Mouse (Mus musculus) stomach, embryonic 15.5 days (tissue): ENCODE measurements around the gene Rfng. TPM values are rescaled to one million over a fixed set of nuclear protein-coding genes. Genes with fewer than 3 reads are reported as not detected.
"Not testable (repeated sequence)": the region's sequence is repeated elsewhere in the genome, so short reads cannot be mapped to it uniquely, and the experiment has no call there.

ENCODE experiments used
- ATAC-seq: fragments of 200-750 bp; cut with Nextera tagmentation; 2 replicates; pipeline ENCODE4 v1.8.0; 2017; ENCODE audit warnings: low read depth, moderate number of reproducible peaks, moderate TSS enrichment; ENCODE audit not compliant: insufficient read depth, low FRiP score
- H3K27ac ChIP-seq: fragments of 300-500 bp; sonication (generic); 2 replicates; pipeline ENCODE4 v1.5.1; 2015; ENCODE audit warnings: mild to moderate bottlenecking, inconsistent platforms
- H3K27me3 ChIP-seq: fragments of 300-500 bp; sonication (generic); replicated peaks from 2 replicates; pipeline ENCODE4 v1.6.1; 2015; ENCODE audit warnings: inconsistent platforms
- H3K36me3 ChIP-seq: fragments of 300-500 bp; sonication (generic); 2 replicates; pipeline ENCODE4 v1.6.1; 2015; ENCODE audit warnings: inconsistent platforms
- H3K4me1 ChIP-seq: fragments of 300-500 bp; sonication (generic); 2 replicates; pipeline ENCODE4 v1.6.1; 2015; ENCODE audit warnings: inconsistent platforms
- H3K4me2 ChIP-seq: fragments of 300-500 bp; sonication (generic); 2 replicates; pipeline ENCODE4 v1.6.1; 2015; ENCODE audit warnings: mild to moderate bottlenecking, inconsistent platforms
- H3K4me3 ChIP-seq: fragments of 300-500 bp; sonication (generic); replicated peaks from 2 replicates; pipeline ENCODE4 v1.5.1; 2015; ENCODE audit warnings: inconsistent platforms
- H3K9ac ChIP-seq: fragments of 300-500 bp; sonication (generic); 2 replicates; pipeline ENCODE4 v1.6.1; 2015; ENCODE audit warnings: inconsistent platforms
- H3K9me3 ChIP-seq: fragments of 300-500 bp; sonication (generic); 2 replicates; pipeline ENCODE4 v1.6.1; 2016; ENCODE audit warnings: inconsistent platforms
- WGBS: fragments of 180-500 bp; shearing (Covaris S2); methylation state at CpG from one replicate; pipeline ENCODE4 v1.1.7; 2015; 5-methylcytosine and 5-hydroxymethylcytosine counted together
- polyA plus RNA-seq: library from polyadenylated mRNA; unstranded; fragments of >200 nt; fragmentation: Nextera tagmentation; extraction: Ambion mirVana; gene quantifications from 2 replicates; pipeline ENCODE4 v1.2.1, GENCODE M21; 2015

The Rfng gene
- polyA plus RNA-seq, 1 experiment from 2014 or later, result 35.8 TPM

DNA sequence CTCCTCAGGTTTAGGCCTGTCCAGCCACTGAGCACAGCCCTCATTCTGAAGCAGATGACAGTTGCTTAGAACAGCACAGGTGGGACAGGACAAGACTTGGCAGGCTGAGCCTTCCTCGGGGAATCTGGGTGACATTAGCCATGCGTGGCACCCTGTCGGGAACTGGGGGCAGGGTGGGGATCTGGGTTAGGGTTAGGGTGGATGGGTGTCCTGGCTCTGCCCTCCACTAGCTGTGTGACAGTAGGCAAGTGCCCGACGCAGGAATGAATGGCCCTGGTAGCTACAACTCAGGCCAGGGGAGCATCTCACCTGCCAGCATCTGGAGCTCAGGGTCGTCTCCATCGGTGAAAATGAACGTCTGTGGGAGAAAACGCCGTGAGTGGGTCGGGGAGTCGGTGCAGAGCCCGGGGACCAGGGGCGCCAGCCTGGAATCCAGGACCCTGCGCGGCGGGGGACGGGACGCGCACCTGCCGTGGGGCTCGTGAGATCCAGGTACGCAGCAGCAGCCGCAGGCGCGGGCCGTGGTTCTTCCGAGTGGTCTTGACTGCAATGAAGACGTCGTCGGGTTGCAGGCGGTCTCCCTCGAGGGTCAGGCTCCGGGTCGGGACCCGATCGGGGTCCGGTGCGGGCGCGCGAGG, 462 bp downstream of the Rfng start:
- 0 out of 2 replicates have a peak, but pooled peaks have one; percentile 20 for ATAC-seq
- 2% methylated on average over 42 of the region's 42 CpGs for WGBS
- Histone ChIP-seq H3K4me1 (peaks cover 15% of the 10 kb centered on the region), H3K9ac (peak overlapping the region; percentile 64), H3K27me3 (no peaks in the 10 kb centered on the region), H3K9me3 (no peaks in the 10 kb centered on the region), H3K4me2 (peak overlapping the region; percentile 94), H3K36me3 (peaks cover 8% of the 10 kb centered on the region), H3K27ac (peak overlapping the region; percentile 78), H3K4me3 (peak overlapping the region; percentile 93)

DNA sequence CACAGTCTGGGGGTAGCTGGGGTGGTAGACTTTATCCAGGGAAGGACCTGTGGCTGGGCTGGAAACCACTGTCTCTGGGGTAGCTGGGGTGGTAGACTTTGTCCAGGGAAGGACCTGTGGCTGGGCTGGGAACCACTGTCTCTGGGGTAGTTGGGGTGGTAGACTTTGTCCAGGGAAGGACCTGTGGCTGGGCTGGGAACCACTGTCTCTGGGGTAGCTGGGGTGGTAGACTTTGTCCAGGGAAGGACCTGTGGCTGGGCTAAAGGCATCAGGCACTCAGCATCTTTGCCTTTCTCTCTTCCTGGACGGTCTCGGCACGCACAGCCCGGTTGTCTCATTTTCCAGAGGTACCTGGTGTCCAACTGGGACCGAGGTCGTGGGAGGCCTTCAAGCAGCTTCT, 2.6 kb downstream of the Rfng start:
- peaks cover 15% of the 10 kb centered on the region for H3K4me1 ChIP-seq
- H3K9me3 ChIP-seq, H3K36me3 ChIP-seq, H3K4me3 ChIP-seq, H3K4me2 ChIP-seq, H3K27ac ChIP-seq, H3K9ac ChIP-seq, H3K27me3 ChIP-seq, ATAC-seq: not testable (repeated sequence)
- WGBS, result 97% methylated on average over 6 of the region's 6 CpGs

DNA sequence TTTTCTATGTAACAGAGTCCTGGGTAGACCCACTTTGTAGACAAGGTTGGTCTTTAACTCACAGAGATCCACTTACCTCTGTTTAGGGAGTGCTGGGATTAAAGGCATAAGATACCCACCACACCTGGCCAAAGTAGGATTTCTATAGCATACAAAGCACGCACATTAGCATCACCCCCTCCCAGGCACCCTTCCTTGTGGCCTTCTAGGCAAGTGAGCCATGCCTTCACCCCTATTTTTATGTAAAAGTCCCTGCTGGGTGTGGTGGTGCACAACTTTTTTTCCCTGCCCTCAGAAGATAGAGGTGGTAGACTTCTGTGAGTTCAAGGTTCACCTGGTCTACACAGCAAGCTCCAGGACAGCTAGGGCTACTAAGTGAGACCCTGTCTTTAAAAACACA, 4.1 kb downstream of the Rfng start:
- no peaks in the 10 kb centered on the region for H3K27me3 ChIP-seq
- H3K4me3 ChIP-seq, result no peak overlapping the region
- no peak overlapping the region for H3K4me2 ChIP-seq
- H3K9ac ChIP-seq, result no peak overlapping the region
- no peak overlapping the region for H3K27ac ChIP-seq
- no peaks in the 10 kb centered on the region for H3K36me3 ChIP-seq
- peaks cover 4% of the 10 kb centered on the region; the same call in 1 of the 2 replicates for H3K4me1 ChIP-seq
- WGBS, result 85% methylated on average over 1 of the region's 1 CpGs
- ATAC-seq, result no peak
- H3K9me3 ChIP-seq, result no peaks in the 10 kb centered on the region

DNA sequence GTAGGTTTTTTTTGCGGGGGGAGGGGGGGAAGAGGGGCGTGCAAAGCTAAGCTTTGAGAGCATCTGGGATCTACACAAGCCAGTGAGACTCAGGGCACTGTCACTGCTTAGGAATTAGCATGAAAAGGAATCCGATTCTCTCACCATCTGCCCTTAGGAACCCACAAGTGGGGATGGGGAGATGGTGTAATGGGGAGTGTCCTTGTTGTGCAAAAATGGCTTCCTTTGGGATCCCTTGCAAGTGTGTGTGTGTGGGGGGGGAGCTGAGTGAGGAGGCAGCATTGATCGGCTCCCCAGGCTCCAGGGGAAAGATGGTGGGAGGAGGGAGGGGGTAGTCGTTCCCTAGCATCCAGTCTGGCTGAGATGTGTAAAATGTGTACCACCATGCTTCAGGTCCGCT, 6.9 kb downstream of the Rfng start:
- Histone ChIP-seq H3K36me3 (no peaks in the 10 kb centered on the region), H3K4me2 (no peak overlapping the region), H3K4me1 (no peaks in the 10 kb centered on the region), H3K27me3 (no peaks in the 10 kb centered on the region), H3K27ac (no peak overlapping the region), H3K4me3 (no peak overlapping the region), H3K9me3 (no peaks in the 10 kb centered on the region), H3K9ac (no peak overlapping the region)
- no peak for ATAC-seq
- whole genome bisulfite sequencing, result 41% methylated on average over 6 of the region's 6 CpGs

DNA sequence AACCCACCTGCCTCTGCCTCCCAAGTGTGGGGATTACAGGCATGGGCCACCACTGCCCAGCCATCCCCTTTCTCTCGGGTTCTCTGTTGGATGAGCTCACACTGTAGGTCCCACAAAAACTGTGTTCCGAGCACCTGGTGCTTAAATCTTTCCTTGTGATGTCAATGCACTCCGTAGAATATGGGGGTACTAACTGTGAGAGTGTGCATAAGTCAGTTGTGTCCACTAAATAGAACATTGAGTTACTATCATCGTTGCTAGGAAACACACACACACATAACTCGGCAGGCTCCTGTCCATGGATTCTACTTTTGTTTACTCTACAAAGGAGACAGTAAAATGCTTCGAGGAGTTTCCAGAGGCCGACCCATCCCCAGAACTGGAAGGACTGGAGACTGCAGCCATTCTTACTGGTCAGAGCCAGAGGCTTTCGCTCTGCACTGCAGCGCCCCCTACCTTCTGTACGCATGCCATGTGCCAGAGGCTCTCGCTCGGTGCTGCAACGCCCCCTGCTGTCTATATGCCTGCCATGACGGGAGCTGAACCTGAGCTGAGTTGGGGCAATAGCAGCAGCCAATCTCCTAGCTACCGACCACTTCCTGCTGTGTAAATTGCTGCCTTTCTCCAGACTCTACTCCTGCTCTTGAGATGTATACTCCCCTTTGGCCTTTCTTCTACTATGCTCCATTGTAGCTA, 8.1 kb downstream of the Rfng start:
- no peaks in the 10 kb centered on the region for H3K36me3 ChIP-seq
- H3K27ac ChIP-seq, result no peak overlapping the region
- H3K27me3 ChIP-seq, result no peaks in the 10 kb centered on the region
- WGBS, result 21% methylated on average over 15 of the region's 15 CpGs
- H3K4me3 ChIP-seq, result no peak overlapping the region
- peak; percentile 90 for ATAC-seq
- H3K9me3 ChIP-seq, result no peaks in the 10 kb centered on the region
- H3K4me1 ChIP-seq, result no peaks in the 10 kb centered on the region
- H3K9ac ChIP-seq, result no peak overlapping the region
- no peak overlapping the region; the same call in 1 of the 2 replicates for H3K4me2 ChIP-seq

DNA sequence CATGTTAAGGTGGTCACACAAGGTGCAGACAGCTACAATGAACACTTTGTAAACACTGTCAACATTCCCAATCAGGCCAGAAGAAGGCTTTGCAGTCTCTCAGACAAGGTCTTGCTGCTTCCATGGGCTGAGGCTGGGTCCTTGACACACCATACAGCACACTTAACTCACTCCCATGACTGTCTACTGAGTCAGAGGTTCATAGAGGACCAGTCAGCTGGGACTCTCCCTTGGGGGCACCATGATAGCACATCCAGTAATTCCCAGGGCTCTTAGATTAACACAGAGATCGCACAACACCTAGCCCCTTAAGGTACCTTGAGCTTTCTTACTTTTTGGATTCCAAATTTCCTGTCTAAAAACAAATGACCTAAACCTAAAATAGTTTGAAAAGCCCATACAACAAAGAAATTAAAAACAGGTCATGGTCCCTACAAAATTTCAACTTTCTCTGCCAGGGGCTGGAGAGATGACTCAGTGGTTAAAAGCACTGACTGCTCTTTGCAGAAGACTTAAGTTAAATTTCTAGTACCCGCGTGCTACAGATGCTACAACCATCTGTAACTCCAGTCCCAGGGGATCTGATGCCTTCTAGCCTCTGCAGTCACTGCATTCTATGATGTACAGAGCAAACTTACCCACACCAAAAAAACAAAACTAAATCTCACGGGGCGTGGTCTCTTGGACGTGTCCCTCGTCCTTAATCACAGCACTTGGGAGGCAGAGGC, 10.4 kb downstream of the Rfng start:
- ATAC-seq, result no peak
- Histone ChIP-seq H3K9me3 (no peaks in the 10 kb centered on the region), H3K4me3 (no peak overlapping the region), H3K4me2 (no peak overlapping the region), H3K36me3 (no peaks in the 10 kb centered on the region), H3K27ac (no peak overlapping the region), H3K4me1 (no peaks in the 10 kb centered on the region), H3K27me3 (no peaks in the 10 kb centered on the region), H3K9ac (no peak overlapping the region)
- WGBS, result 84% methylated on average over 7 of the region's 7 CpGs

DNA sequence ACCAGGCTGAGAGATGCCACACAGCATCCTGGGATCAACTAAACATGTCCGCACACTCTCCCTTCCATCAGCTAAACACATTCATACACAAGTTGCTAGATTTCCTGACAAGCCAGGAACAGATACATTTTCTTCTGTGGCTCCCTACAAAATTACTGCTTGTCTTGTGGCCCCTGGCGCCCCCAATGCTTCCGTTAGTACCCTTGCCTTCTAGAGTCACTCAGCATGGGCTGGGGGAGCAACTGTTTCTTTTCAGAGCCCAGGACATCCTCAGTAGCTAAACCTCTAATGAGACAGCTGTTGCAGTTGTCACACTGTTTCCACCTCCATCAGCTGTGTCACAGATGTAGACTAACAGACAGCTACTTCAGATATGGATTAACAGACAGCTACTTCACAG, 11.3 kb downstream of the Rfng start:
- H3K9me3 ChIP-seq, result no peaks in the 10 kb centered on the region
- H3K9ac ChIP-seq, result no peak overlapping the region
- WGBS, result 71% methylated on average over 3 of the region's 3 CpGs
- H3K4me3 ChIP-seq, result no peak overlapping the region
- H3K4me1 ChIP-seq, result no peaks in the 10 kb centered on the region
- H3K27ac ChIP-seq, result no peak overlapping the region
- no peak for ATAC-seq
- H3K4me2 ChIP-seq, result no peak overlapping the region
- no peaks in the 10 kb centered on the region for H3K27me3 ChIP-seq
- no peaks in the 10 kb centered on the region for H3K36me3 ChIP-seq

DNA sequence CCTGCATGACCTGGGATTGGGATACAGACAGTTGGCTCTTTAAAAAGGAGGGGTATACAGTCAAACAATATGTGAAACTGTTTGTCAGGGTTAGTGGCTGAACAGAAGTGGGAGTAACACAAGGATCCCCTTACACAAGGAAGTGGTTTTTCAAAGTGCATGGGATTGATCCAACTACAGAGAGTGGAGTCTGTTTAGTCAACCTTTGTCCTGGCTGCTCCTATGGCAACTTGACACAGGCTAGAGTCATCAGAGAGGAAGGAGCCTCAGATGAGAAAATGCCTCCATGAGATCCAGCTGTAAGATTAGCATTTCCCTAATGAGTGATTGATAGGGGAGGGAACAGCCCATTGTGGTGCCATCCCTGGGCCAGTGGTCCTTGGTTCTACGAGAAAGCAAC, 15.8 kb downstream of the Rfng start:
- ATAC-seq, result peak; percentile 50
- H3K4me2 ChIP-seq, result no peak overlapping the region
- H3K9me3 ChIP-seq, result no peaks in the 10 kb centered on the region
- H3K4me1 ChIP-seq, result no peaks in the 10 kb centered on the region
- no peaks in the 10 kb centered on the region for H3K36me3 ChIP-seq
- no peak overlapping the region for H3K9ac ChIP-seq
- no peak overlapping the region for H3K4me3 ChIP-seq
- no peak overlapping the region; the same call in 1 of the 2 replicates for H3K27ac ChIP-seq
- no peaks in the 10 kb centered on the region for H3K27me3 ChIP-seq
- 64% methylated on average over 1 of the region's 1 CpGs for WGBS

DNA sequence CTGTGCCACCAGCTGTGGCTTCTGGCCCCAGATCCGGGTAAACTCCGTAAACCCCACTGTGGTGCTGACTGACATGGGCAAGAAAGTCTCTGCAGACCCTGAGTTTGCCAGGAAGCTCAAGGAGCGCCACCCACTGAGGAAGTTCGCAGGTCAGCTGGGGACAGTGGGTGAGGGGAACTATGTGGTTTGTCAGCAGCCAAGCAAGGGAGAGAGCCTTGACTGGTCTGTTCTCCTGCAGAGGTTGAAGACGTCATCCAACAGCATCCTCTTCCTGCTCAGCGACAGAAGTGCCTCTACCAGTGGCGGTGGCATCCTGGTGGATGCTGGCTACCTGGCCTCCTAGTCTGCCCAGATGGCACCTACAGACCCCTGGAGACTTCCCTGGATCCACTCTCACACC, 17.0 kb downstream of the Rfng start:
- WGBS, result 63% methylated on average over 5 of the region's 7 CpGs

DNA sequence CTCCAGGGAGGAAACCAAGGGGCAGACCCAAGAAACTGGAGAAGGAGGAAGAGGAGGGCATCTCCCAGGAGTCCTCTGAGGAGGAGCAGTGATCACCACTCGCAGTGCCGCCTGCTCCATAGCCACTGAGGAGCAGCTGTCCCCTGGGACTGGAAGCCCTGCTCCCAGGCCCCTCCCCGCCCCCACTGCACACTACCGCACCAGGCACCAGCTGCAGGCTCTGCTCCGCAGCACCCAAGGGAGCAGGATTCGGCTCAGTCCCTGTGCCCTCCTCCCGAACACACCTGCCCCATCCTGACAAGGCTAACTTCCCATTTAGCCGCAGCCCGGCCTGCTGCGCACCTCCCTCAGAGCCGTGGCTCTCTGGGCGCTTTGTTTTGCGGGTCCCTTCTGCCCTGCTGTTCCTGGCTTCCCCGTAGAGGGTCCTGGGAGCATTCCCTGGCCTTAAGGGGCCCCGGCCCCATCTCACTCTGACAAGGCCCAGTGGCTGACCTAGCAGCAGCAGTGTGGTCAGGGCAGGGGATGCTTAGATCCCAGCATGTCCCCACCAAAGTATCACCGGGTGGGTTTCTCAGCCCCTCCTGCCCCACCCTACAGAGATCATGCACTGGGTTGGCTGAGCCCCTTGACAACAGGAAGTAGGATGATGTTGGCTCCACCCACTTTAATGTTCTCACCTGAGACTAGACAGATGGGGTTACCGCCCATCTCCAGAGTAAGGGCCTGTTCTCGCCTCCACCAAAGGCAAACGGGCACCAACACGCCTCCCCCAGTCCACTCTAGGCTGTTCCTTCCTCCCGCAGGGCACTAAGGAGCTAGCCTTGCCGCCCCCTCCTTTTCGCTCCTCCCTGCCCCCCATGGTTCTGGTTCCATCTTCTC, 20.6 kb downstream of the Rfng start:
- not testable (repeated sequence) for H3K36me3 ChIP-seq, H3K4me3 ChIP-seq, H3K9me3 ChIP-seq, H3K4me2 ChIP-seq, H3K27ac ChIP-seq, H3K4me1 ChIP-seq, H3K27me3 ChIP-seq, H3K9ac ChIP-seq
- WGBS, result 0% methylated on average over 3 of the region's 23 CpGs
- ATAC-seq, result peak; percentile 43; the same call in 1 of the 2 replicates

More for the DNA sequence above, 17.0 kb downstream of the Rfng start:
- not testable (repeated sequence) for ATAC-seq, H3K36me3 ChIP-seq, H3K4me2 ChIP-seq, H3K4me3 ChIP-seq, H3K4me1 ChIP-seq, H3K9ac ChIP-seq, H3K27ac ChIP-seq, H3K27me3 ChIP-seq, H3K9me3 ChIP-seq

DNA sequence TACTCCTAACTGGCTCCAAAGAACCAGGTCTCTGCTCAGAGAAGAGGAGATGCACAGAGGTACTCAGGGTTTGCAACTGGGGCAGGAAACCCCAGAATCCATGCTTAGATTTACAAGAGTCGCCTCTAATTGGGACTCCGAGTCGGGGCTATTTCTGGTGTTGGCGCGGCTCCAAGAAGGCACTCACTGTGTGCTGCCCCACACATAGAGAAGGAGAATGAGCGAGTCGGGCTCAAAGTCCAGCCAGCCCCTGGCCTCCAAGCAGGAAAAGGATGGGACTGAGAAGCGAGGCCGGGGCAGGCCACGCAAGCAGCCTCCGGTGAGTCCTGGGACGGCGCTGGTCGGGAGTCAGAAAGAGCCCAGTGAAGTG, 21.4 kb downstream of the Rfng start, which contains the start of gene Hmga1b:
TSS of gene Hmga1b (plus strand) at position 123 of the 370 bp plus-strand sequence.
- peak within 1 kb of the TSS; percentile 41 for H3K27ac ChIP-seq
- 15% methylated on average over 14 of the region's 14 CpGs for WGBS
- H3K36me3 ChIP-seq, H3K4me2 ChIP-seq, H3K9me3 ChIP-seq, H3K4me1 ChIP-seq, H3K9ac ChIP-seq, H3K4me3 ChIP-seq, H3K27me3 ChIP-seq: not testable (repeated sequence)
- ATAC-seq, result peak; percentile 54; the same call in 1 of the 2 replicates
